Mouse (Mus musculus): ENCODE data around the gene Ntn1. TPM values are rescaled to one million over a fixed set of nuclear protein-coding genes. Genes with fewer than 3 reads are reported as not detected.

Gene Ntn1
- total RNA-seq, 2 experiments from 2014 or later = 5.5 to 7.5 TPM

DNA sequence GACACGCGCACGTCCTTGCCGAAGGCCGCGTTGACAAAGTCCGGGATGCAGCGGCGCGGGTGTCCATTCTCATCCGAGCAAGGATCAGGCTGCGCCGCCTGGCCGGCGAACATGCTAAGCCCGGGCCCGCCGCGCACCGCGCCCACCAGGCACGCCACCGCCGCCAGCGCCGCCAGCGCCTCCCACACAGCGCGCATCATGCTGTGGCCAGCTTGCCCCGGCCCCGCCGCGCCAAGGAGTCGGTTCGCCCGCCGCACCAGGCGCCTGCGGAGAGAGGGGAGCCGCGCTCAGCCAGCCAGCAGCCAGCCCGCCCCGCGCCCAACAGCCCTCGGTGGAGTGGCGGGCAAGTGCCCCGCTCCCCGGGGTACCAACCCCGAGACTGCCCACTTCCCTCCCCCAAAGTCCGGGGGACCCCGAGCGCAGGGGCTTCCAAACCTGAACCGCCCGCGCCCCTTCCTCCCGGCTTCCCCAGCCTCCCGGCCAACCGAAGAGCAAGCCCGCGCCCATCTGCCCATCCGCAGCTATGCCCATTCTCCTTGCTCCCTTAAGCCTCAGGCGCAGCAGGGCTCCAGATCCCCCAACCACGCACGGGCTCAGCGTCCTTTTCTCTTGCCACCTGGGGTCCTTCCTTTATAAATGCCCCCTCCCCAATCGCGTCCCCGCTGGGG, 14.6 kb downstream of the Ntn1 start:
- intact Hi-C loops (cut with DNase I) = no loop called here
- DNase-seq (ENCODE audit: low spot score in 2 of 2) = peak; percentile 9 to 27

DNA sequence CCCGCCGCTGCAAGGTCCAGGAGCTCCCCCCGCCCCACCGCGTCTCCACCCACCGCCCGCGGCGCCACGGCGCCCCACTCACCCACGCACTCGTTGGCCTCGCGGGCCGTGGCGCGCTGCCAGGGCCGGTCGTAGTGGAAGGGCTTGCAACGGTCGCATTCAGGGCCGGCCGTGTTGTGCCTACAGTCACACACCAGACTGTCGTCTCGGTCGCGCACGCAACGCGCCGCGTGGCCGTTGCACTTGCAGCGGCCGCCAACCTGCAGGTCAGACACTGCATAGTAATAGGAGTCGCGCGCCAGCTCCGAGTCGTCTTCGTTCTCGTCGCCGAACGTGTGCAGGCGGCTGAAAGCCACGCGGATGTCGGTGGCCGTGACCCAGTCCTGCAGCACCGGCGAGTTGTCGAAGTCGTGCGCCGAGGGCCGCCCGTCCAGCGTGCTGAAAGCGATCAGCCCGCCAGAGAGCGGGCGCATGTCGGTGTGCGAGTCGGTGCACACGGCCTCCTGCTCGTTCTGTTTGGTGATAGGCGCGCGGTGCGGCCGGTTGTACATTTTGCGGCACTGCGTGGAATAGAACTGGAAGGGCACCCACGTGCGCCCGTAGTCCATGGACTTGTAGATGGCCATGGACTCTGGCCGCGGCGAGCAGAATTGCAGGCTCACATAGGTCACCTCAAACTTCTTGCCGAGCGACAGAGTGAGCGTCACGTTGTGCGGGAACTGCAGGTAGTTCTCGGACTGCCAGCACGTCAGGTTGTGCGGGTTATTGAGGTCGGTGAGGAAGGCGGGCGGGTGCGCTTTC, 15.4 kb downstream of the Ntn1 start:
- peak; percentile 14 to 20 for DNase-seq (ENCODE audit: low spot score in 2 of 2)
- intact Hi-C loops (cut with DNase I) = no loop called here

DNA sequence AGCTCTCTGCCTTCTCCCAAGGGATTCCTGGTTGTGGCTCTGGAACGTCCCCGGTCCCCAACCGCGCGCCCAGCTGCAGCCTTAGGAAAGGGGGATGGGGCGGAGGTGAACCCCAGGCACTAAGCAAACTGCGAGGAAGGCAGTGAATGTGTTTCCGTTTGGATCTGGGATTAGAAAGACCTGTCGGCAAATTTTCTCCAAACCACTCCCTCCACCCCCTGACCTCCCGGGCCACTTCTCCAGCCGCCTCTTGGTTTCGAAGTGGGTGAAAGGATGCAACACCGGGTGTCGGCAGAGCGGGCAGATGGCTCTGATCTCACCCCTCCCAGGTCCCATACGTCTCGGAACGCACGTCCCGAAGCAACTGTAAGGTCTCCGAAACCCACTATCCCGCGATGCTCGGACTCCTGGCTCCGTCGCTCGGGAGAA, 16.0 kb downstream of the Ntn1 start:
- DNase-seq (ENCODE audit: low spot score in 2 of 2) = no peak
- intact Hi-C loops (cut with DNase I) = no loop called here

DNA sequence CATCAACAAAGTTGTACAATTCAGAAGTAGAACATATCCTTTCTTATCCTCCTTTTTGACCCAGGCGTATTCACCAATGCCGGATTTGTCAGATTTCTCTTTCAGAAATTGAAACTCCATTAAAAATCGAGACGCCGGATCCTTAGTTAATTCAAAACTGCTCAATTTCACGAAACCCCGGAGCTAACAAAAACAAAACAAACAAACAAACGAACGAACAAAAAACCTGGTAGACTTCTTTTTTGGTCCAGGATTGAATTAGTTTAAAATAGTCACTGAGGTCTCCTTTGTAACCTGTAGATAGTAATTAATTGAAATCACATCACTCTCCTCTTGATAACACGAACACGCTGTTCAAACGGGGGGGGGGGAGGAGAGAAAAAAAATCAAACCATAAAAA, 16.5 kb downstream of the Ntn1 start:
- intact Hi-C loops (cut with DNase I) = no loop called here
- DNase-seq (ENCODE audit: low spot score in 2 of 2) = no peak

DNA sequence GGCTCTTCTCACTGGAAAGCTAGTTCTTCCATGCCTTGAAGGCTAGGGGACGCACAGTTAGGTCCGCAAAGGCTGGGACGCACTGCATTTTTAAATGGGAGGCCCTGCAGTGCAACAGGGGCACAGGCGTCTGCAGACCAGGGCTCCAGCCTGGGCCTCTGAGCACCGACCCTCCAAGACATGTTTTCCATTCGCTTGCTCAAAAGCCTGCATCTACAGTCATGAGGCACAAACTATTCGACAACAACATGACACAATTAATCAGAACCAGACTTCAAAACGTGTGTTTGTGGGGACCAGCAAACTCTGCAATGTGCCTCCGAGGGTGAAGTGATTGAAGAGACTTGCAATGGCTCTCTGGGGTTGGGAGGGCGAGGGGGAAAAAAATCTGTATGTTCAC, 17.1 kb downstream of the Ntn1 start:
- DNase-seq (ENCODE audit: low spot score in 2 of 2) = no peak
- intact Hi-C loops (cut with DNase I) = no loop called here

DNA sequence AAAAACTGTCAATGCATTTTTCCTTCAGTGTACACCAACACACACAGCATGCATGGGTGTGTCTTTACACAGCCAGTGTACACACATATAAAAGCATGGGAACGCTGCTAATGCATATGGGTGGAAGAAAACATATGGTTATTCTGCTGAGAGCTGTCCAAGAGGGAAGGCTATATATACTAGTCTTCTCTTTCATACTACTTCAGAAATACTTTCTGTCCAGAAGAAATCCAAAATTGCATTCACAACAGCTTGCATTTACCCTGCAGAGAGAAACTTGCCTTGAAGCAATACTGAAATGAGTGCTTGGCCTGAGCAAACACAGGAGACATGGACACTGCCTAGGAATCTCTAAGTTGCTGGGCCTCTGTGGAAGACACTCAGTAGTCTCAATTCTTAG, 18.8 kb downstream of the Ntn1 start:
- no peak for DNase-seq (ENCODE audit: low spot score in 2 of 2)
- intact Hi-C loops (cut with DNase I) = no loop called here

DNA sequence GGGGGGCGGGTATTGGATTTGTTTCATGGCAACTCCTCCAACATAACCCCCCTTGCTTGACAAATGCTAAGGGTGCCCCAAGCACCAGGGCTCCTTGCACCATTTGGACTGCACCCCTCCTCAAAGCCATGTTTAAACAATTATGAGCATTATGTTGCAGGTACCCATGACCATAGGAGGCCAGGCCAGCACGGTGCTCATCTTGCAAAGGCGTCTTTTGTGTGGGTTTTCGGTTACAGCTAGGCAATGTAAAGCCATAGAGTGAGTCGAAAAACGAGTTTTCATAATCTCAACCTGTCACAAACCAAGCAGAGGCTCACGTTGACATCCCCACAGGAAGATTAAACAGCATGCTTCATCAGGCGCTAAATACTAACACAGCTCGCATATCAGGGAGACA, 19.3 kb downstream of the Ntn1 start:
- no peak for DNase-seq (ENCODE audit: low spot score in 2 of 2)
- intact Hi-C loops (cut with DNase I) = no loop called here

DNA sequence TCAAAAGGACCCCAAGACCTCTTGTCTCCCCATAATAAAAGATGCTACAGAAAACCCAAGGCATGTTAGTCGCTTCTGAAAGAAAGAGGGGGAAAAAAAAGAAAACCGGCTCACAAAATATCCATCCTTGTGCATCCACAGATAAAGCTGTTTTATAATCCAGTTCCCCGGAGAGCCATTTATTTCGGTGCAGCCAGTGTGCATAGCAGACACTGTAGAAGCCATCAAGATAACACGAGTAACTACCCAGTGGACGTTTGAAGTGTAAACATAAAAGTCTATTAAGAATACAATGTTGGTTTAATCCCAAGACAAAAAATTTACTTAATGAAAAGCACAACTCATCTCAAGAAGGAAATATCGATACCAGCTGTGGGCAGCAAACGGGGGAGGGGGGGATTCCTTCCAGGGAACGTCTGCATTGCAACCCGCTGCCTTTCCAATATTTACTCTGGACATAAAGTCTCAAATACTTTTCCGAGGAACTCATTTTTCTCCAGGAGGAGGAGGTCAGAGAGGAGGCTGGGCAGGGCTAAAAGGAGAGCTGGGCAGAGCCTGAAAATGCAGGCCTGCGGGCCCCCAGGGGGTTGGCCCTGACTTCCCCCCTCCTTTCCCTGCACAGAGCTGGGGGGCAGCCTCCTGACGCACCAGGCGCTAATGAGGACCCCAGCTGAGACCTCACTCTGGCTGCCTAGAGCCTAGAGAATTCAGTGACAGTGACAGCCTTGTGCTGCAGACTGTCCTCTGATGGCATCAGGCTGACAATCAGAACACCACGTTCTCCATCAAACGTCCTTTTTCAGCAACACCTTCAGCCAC, 21.5 kb downstream of the Ntn1 start:
- no peak for DNase-seq (ENCODE audit: low spot score in 2 of 2)
- intact Hi-C loops (cut with DNase I) = no loop called here

DNA sequence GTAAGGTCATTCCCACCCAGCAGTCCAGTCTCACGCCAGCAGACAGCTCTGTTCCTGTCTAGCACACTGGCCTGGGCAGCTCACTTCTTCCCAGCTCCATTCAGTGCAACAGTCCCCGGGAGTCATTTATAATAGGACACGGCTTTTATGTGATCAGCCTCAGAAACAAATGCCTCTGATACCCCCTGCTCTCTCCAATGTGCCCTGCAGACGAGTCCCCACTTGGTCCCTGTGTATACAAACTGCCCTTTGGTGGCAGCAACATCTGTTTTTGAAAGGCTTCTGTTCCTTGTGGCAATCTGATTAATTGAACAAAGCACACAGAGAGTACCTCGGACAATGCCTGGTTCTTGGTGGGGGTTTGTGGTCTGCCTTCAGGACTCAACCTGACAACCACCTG, 22.2 kb downstream of the Ntn1 start:
- intact Hi-C loops (cut with DNase I) = no loop called here
- DNase-seq (ENCODE audit: low spot score in 2 of 2) = no peak

DNA sequence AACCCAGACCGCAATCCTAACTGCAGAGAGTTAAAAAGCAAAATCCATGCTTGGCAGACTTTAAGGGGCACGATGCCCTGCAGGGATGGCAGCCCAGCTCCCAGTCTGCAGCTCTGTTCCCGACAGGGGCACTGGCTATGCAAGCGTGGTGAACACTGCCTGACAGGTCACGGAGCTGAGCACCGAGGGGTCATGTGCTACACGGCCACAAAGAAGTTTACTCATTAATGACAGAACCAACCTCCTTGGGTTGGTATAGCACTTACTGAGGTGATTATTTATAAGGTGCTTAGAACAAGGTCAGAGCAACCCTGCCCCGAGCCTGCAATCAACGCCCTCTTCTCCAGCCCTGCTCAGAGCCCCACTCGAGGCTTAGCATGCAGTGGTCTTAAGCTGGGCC, 27.5 kb downstream of the Ntn1 start:
- intact Hi-C loops (cut with DNase I) = no loop called here
- DNase-seq (ENCODE audit: low spot score in 2 of 2) = no peak

DNA sequence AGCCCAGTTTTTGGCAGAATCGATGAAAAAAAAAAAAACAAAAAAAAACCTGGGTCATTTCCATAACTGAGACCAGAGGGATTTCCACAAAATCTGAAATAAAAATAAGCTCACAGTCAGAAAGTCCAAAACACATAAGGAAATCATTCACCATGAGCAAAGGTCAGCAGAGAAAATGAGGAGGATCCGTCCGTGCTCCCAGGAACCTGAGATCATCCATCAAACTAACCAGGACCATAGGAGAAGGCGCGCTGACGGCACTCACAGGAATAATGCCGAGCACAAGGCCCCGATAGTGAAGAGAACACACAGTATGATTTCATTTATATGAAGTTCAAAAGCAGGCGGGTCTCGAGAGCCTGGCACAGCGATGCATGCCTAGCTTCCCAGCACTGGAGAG, 29.0 kb downstream of the Ntn1 start:
- no peak for DNase-seq (ENCODE audit: low spot score in 2 of 2)
- intact Hi-C loops (cut with DNase I) = no loop called here

DNA sequence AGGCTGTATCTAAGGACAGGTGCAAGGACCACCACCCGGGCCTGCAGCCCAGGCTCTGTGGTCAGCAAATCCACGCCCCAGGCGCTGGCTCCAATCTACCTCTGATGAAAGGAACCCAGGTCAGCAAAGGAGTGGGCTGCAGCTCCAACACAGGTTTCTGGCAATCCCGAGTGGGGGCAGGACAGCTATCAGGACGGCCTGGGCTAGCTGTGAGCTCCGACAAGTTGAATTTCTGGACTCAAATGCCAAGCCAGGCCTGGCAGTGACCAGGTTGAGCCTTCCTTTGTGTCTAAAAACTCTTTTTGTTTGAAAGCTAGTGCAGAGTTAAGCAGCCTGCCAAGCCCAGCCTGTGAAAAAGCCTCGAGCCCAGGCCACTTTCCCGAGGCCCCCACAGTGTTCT, 43.7 kb downstream of the Ntn1 start:
- intact Hi-C loops (cut with DNase I) = no loop called here

DNA sequence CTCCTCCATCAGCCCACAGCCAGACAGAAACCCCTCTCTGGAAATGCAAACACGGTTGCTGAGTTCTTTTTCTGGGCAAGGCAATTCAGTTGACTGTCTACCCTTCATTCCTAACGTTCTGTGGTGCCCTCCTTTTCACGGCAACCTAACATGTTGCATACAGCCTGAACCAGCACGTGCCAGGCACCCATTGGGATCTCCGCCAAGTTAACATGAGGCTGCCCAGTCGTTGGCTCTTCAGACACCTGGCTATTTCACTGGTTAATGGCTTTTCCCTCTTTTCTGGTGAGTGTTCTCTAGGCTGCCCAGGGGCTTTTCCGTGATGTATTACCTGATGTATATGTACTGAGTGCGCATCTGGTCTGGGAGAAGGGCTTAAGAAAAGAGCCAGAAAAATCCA, 45.1 kb downstream of the Ntn1 start:
- intact Hi-C loops (cut with DNase I) = no loop called here
- DNase-seq (ENCODE audit: low spot score in 2 of 2) = no peak

More for the DNA sequence above, 43.7 kb downstream of the Ntn1 start:
- no peak for DNase-seq (ENCODE audit: low spot score in 2 of 2)

DNA sequence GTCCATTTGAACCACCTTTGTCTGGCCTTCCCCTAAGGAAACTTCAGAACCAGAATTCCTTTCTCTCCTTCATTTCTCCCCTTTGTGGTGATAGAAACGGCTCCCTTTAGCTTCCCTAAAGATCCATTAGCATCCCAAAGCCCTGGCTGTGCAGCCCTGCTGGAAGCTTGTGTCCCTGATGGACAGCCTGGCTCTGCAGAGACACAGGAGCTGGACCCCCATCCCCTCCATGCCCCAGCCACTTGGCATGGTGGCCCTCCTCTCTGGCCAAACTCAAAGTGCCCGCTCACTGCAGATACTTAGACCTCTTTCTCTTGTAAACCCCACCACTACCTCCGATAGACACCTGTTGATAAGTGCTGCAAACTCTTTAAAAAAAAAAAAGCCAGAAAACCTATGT, 45.8 kb downstream of the Ntn1 start:
- intact Hi-C loops (cut with DNase I) = no loop called here
- DNase-seq (ENCODE audit: low spot score in 2 of 2) = no peak

DNA sequence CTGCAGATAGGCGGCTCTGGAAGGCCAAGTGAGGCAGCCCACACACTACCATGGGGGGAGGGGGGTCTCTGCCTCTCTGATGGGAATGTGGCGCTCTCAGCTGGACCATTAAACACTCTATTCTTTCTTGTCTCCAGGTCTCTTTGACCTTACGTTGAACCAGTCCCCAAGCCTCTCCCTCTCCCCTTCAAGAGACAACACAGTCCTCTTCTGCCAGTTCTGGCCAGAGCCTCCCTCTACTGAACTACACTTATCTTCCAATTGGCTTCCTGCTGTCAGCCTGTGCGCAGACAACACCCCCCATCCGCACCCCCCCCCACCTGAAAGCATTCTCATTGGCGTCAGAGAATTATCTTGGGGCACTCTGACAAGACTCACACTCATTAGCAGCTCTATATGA, 48.4 kb downstream of the Ntn1 start:
- intact Hi-C loops (cut with DNase I) = no loop called here
- DNase-seq (ENCODE audit: low spot score in 2 of 2) = no peak

DNA sequence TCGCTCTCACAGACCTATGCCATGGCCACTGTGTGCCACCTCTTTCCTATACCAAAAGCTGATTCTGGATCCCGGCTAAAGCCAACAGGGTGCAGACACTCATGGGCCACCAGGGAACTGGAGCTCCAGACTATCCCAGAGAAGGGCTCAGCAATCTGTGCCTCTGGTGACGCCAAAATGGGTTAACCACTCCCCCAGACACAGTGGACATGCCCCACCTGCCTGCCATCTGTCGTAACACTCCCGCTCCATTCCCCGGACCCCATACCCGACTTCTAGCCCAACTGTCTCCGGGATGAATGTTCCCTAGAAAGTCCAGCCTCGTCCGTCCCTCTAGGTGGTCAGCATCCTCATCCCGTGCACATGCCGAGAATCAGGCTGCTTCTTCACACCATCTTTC, 51.8 kb downstream of the Ntn1 start:
- DNase-seq (ENCODE audit: low spot score in 2 of 2) = no peak
- intact Hi-C loops (cut with DNase I) = no loop called here

DNA sequence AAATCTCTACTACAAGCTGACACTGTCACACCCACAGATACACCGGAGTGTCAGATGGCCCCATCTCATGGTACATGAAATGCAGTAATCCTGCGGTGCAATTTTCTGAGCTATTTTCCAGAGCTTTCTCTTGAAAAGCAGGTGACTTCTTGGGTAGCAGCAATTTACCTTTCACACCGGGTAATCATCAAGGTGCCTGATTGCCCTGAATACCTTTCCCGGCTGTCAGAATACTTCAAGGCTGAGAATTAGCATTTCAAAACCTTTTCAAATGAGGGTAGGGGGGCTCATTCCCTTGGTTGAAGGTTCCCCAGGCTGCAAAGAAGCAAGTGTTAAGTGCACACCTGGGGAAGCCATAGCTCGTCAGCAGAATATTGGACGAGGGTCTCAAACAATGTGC, 52.5 kb downstream of the Ntn1 start:
- intact Hi-C loops (cut with DNase I) = no loop called here
- no peak for DNase-seq (ENCODE audit: low spot score in 2 of 2)

DNA sequence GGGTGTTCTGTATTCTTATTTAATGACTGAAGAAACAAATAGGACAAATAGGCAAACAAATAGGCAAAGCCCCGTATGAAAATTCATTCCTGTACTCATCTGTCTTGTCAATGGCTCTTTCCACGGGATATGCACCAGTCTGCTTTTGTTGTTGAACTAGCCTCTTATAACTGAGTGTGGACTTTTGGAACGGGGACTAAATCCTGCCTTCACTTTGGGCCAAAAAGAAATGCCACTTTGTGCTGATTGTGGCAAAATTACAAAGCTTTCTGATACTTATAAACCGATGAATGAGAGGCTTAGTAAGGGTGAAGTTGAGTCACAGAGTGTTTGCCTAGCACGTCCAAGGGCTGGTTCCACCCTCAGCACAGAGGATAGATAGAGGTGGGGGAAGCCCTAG, 53.1 kb downstream of the Ntn1 start:
- no peak for DNase-seq (ENCODE audit: low spot score in 2 of 2)
- intact Hi-C loops (cut with DNase I) = no loop called here

DNA sequence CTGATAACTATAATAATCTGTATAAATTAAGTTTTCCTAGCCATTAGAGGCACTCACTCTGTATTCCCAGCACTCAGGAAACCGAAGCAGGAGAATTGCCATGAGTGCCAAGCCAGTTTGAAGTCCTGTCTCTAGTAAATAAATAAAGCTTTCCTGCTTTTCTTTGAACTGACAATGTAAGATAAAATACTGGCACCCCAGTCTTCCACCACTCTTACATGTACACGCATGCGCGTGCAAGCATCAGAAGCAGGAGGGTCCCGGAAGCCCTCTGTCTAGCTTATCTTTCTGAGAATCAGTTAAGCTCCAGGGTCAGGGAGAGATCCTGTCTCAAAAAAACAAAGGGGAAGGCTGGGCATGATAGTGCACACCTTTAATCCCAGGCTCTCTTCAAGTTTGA, 54.5 kb downstream of the Ntn1 start:
- intact Hi-C loops (cut with DNase I) = no loop called here
- DNase-seq (ENCODE audit: low spot score in 2 of 2) = no peak

DNA sequence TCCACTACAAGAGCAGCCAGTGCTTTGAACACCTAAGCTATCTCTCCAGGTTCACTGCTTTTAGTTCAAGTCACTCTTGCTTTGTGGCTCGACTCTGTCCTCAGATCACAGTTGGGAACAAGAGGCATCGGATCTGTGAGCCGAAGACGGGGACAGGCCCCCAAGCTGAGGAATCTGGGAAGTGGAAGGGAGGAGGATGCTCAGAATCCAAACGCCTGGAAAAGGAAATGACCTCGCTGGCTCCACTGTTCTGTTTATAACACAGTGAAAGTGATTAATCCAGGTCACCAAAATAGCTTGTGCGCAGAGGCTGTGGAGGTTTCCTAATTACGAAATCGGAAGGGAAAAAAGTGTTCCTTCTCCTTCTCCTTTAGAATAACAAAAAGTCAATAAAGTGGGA, 56.4 kb downstream of the Ntn1 start:
- intact Hi-C loops (cut with DNase I) = no loop called here
- no peak for DNase-seq (ENCODE audit: low spot score in 2 of 2)

DNA sequence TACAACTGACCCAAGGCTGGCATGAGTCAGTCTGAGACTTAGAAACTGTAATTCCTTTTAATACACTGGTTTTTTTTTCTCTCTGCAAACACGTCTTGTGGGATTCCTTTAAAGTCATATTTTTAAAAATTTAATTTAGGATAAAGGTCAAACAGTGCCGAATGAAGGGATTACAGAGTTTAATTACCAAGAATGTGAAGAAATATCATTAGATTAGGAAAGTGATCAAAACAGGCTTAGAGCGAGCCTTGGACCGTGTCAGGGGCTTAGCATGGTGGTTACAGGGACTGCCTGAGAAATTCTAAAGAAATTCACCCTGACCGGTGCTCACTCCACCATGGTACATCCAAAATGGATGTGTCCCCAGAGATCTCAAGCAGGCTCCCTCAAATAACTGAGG, 57.9 kb downstream of the Ntn1 start:
- intact Hi-C loops (cut with DNase I) = no loop called here
- DNase-seq (ENCODE audit: low spot score in 2 of 2) = no peak
